Mouse (Mus musculus): ENCODE results near the gene Sh3bgrl2. TPM values are rescaled to one million over a fixed set of nuclear protein-coding genes. Genes with fewer than 3 reads are reported as not detected.

The Sh3bgrl2 gene
- total and polyA plus RNA-seq, 3 experiments = not detected

DNA sequence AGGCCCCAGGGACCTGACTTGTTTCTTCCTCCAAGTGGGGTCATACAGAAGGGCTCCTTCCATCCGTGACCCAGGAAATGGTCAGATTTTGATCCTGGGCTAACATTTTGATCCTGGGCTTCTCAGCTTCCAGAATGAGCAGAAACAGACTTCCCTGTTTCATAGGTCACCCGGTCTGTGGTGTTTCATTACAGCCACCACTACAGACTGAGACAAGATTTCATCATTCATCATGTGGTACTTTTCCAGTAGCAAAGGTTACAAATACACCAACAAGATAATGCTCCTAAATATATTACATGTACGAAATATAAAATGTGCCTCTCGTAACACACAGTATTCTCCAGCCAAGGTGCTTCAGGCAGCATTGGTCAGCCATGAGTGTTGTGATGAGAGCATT is 27.3 kb downstream of the Sh3bgrl2 start:
- H3K27ac ChIP-seq (ENCODE audit: control insufficient read depth, low read depth, low read length) = no peak overlapping the region
- no peak overlapping the region for H3K4me3 ChIP-seq (ENCODE audit: control insufficient read depth in 1 of 2, insufficient read depth in 1 of 2, low read depth in 2 of 2, low read length in 2 of 2)
- TF ChIP-seq MYB (IDR thresholded peaks at IDR 0.05; ENCODE audit: low read depth, low read length) (no peak), ZKSCAN1 (IDR thresholded peaks at IDR 0.05; ENCODE audit: low read depth, low read length) (no peak), SIN3A (IDR thresholded peaks at IDR 0.05; ENCODE audit: low read length) (no peak), CTCF (IDR thresholded peaks at IDR 0.05 in 2 of 3, conservative IDR thresholded peaks at IDR 0.05 in 1 of 3; ENCODE audit: control insufficient read depth in 1 of 3, insufficient read depth in 1 of 3, low read depth in 2 of 3, low read length in 3 of 3, poor library complexity in 1 of 3, severe bottlenecking in 1 of 3) (no peak), MEF2A (IDR thresholded peaks at IDR 0.05; ENCODE audit: extremely low read depth, insufficient replicate concordance, low read depth, low read length, poor library complexity, severe bottlenecking) (no peak), TAL1 (IDR thresholded peaks at IDR 0.05; ENCODE audit: low read length) (no peak), POLR2A (IDR thresholded peaks at IDR 0.05; ENCODE audit: control insufficient read depth in 1 of 2, insufficient read depth in 1 of 2, low read depth in 1 of 2, low read length in 2 of 2, poor library complexity in 1 of 2) (no peak), ZC3H11A (IDR thresholded peaks at IDR 0.05; ENCODE audit: low read depth, low read length) (no peak), MAZ (IDR thresholded peaks at IDR 0.05; ENCODE audit: low read depth, low read length) (no peak)
- H3K36me3 ChIP-seq (ENCODE audit: control insufficient read depth in 1 of 2, insufficient read depth in 2 of 2, low read length in 2 of 2) = no peaks in the 10 kb centered on the region
- no peak for DNase-seq (ENCODE audit: low read depth, low spot score)
- no peaks in the 10 kb centered on the region for H3K79me2 ChIP-seq (ENCODE audit: control insufficient read depth, insufficient read depth, low read length, poor library complexity)
- H3K9ac ChIP-seq (ENCODE audit: control insufficient read depth, low read depth, low read length, poor library complexity, severe bottlenecking) = no peak overlapping the region
- no peaks in the 10 kb centered on the region for H3K4me1 ChIP-seq (ENCODE audit: control insufficient read depth in 1 of 2, insufficient read depth in 2 of 2, low read length in 2 of 2)
- no peaks in the 10 kb centered on the region for H3K27me3 ChIP-seq (ENCODE audit: control insufficient read depth in 1 of 2, insufficient read depth in 2 of 2, low read length in 2 of 2)
- H3K9me3 ChIP-seq (replicated peaks; ENCODE audit: insufficient read depth, low read length) = no peaks in the 10 kb centered on the region

DNA sequence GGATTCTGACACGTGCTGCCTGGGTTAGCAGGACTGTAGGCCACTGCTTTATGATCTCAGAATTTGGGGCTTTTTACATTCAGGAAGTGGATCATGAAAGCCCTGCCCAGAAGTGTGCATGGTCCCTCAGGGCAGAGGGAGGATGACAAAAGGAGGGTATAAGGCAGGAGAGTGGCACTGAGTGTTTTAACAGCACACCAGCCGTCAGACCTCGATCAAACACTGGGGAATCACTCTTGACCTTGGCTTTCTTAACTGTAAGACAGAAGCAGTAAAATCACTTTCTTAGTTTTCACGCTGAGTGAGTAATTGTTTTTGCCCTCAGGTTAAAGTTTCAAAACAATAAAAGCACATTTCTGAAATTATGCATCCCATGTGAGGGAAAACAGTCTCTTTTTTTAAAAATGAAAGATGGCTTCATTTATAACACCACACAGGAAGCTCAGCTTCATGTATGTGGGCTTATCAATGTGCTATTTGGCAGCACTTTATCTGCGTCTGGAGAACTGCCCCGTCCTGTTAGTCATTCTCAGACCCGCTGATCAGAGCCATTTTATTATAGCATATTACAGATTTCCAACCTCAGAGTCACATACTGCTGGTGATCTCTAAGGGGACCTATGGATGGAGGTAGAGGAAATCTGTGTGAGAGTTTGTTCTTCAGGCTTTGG is 28.0 kb downstream of the Sh3bgrl2 start:
- no peak overlapping the region for H3K4me3 ChIP-seq (ENCODE audit: control insufficient read depth in 1 of 2, insufficient read depth in 1 of 2, low read depth in 2 of 2, low read length in 2 of 2)
- no peaks in the 10 kb centered on the region for H3K27me3 ChIP-seq (ENCODE audit: control insufficient read depth in 1 of 2, insufficient read depth in 2 of 2, low read length in 2 of 2)
- H3K9ac ChIP-seq (ENCODE audit: control insufficient read depth, low read depth, low read length, poor library complexity, severe bottlenecking) = no peak overlapping the region
- no peaks in the 10 kb centered on the region for H3K36me3 ChIP-seq (ENCODE audit: control insufficient read depth in 1 of 2, insufficient read depth in 2 of 2, low read length in 2 of 2)
- no peaks in the 10 kb centered on the region for H3K9me3 ChIP-seq (replicated peaks; ENCODE audit: insufficient read depth, low read length)
- H3K27ac ChIP-seq (ENCODE audit: control insufficient read depth, low read depth, low read length) = no peak overlapping the region
- H3K79me2 ChIP-seq (ENCODE audit: control insufficient read depth, insufficient read depth, low read length, poor library complexity) = no peaks in the 10 kb centered on the region
- TF ChIP-seq HCFC1 (IDR thresholded peaks at IDR 0.05; ENCODE audit: low read depth, low read length) (no peak), ELF1 (IDR thresholded peaks at IDR 0.05; ENCODE audit: low read depth, low read length) (no peak), USF2 (IDR thresholded peaks at IDR 0.05; ENCODE audit: borderline replicate concordance in 1 of 2, insufficient read depth in 1 of 2, low read depth in 1 of 2, low read length in 2 of 2) (no peak), MAFK (IDR thresholded peaks at IDR 0.05; ENCODE audit: borderline replicate concordance, low read depth, low read length) (no peak)
- DNase-seq (ENCODE audit: low read depth, low spot score) = no peak
- H3K4me1 ChIP-seq (ENCODE audit: control insufficient read depth in 1 of 2, insufficient read depth in 2 of 2, low read length in 2 of 2) = no peaks in the 10 kb centered on the region

DNA sequence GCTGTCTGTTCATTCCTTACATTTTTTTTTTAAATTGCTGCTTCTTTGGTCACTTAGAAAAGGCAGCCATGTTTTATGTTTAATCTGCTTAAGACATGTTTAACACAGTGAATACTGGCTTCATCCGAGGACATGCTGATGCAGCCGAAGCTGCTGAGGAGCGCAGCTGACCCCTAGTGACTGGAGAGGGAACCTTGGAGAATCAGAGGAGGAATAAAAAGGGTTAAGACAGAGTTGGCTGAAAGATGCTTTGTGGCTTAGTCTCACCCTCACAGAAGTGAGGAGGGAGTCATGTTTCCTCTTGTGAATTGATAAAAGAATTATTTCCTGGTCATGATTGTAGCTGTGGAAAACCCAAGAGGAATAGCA is 28.5 kb downstream of the Sh3bgrl2 start:
- DNase-seq (ENCODE audit: low read depth, low spot score) = no peak
- no peaks in the 10 kb centered on the region for H3K27me3 ChIP-seq (ENCODE audit: control insufficient read depth in 1 of 2, insufficient read depth in 2 of 2, low read length in 2 of 2)
- no peak overlapping the region for H3K9ac ChIP-seq (ENCODE audit: control insufficient read depth, low read depth, low read length, poor library complexity, severe bottlenecking)

More for the DNA sequence above, 28.5 kb downstream of the Sh3bgrl2 start:
- Histone ChIP-seq H3K79me2 (ENCODE audit: control insufficient read depth, insufficient read depth, low read length, poor library complexity) (no peaks in the 10 kb centered on the region), H3K4me1 (ENCODE audit: control insufficient read depth in 1 of 2, insufficient read depth in 2 of 2, low read length in 2 of 2) (no peaks in the 10 kb centered on the region), H3K27ac (ENCODE audit: control insufficient read depth, low read depth, low read length) (no peak overlapping the region), H3K4me3 (ENCODE audit: control insufficient read depth in 1 of 2, insufficient read depth in 1 of 2, low read depth in 2 of 2, low read length in 2 of 2) (no peak overlapping the region), H3K9me3 (replicated peaks; ENCODE audit: insufficient read depth, low read length) (no peaks in the 10 kb centered on the region), H3K36me3 (ENCODE audit: control insufficient read depth in 1 of 2, insufficient read depth in 2 of 2, low read length in 2 of 2) (no peaks in the 10 kb centered on the region)
- TF ChIP-seq MYC (IDR thresholded peaks at IDR 0.05; ENCODE audit: low read depth, low read length) = no peak
- TF ChIP-seq POLR2A (IDR thresholded peaks at IDR 0.05; ENCODE audit: control insufficient read depth in 1 of 2, insufficient read depth in 1 of 2, low read depth in 1 of 2, low read length in 2 of 2, poor library complexity in 1 of 2) = no peak
- TF ChIP-seq ELF1 (IDR thresholded peaks at IDR 0.05; ENCODE audit: low read depth, low read length) = no peak
- no peak for TF ChIP-seq SIN3A (IDR thresholded peaks at IDR 0.05; ENCODE audit: low read length)
- TF ChIP-seq TAL1 (IDR thresholded peaks at IDR 0.05; ENCODE audit: low read length) = no peak
- TF ChIP-seq GATA1 (IDR thresholded peaks at IDR 0.05; ENCODE audit: low read depth, low read length) = no peak
- no peak for TF ChIP-seq KAT2A (conservative IDR thresholded peaks at IDR 0.05; ENCODE audit: low read depth, low read length)
- no peak for TF ChIP-seq BHLHE40 (IDR thresholded peaks at IDR 0.05; ENCODE audit: borderline replicate concordance, low read depth, low read length)
- TF ChIP-seq ZNF384 (IDR thresholded peaks at IDR 0.05; ENCODE audit: low read depth, low read length) = no peak
- TF ChIP-seq RCOR1 (IDR thresholded peaks at IDR 0.05; ENCODE audit: low read depth, low read length) = no peak
- TF ChIP-seq MEF2A (IDR thresholded peaks at IDR 0.05; ENCODE audit: extremely low read depth, insufficient replicate concordance, low read depth, low read length, poor library complexity, severe bottlenecking) = no peak
- no peak for TF ChIP-seq MAZ (IDR thresholded peaks at IDR 0.05; ENCODE audit: low read depth, low read length)

Data from MEL (cell line).